Mouse (Mus musculus): Measurements from ENCODE around the gene Ncapd2. TPM values are rescaled to one million over a fixed set of nuclear protein-coding genes. Genes with fewer than 3 reads are reported as not detected.

Ncapd2 gene
- total RNA-seq, 1 experiment, result 159 TPM

DNA sequence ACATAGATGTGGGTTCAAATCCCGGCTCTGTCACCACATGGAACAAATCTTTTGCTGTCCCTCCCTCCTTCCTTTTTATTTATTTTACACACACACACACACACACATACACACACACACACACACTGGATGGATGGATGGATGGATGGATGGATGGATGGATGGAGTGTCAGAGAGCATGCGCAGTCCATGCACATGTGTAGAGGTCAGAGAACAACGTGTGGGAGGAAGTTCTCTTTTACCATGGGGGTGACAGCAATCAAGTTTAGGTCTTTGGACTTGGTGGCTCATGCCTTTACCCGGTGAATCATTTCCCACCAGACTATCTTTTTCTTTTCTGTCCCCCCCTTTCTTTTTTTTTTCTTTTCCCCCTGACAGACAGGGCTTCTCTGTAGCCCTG is 37.8 kb downstream of the Ncapd2 start:
- in situ Hi-C loops (cut with MboI; ENCODE audit: low sequenced_read_pairs in 2 of 2, unreplicated experiment in 2 of 2), result no loop called here
- no peak overlapping the region for H3K9ac ChIP-seq (ENCODE audit: insufficient read depth, low read depth, low read length, poor library complexity, severe bottlenecking)
- no peaks in the 10 kb centered on the region for H3K9me3 ChIP-seq (ENCODE audit: control insufficient read depth, insufficient read depth, low read depth, low read length)
- TF ChIP-seq CHD2 (IDR thresholded peaks at IDR 0.05; ENCODE audit: low read depth, low read length) (no peak), ZNF384 (IDR thresholded peaks at IDR 0.05; ENCODE audit: low read depth, low read length) (no peak), HCFC1 (IDR thresholded peaks at IDR 0.05; ENCODE audit: borderline replicate concordance, insufficient read depth, low read length) (no peak), ZC3H11A (IDR thresholded peaks at IDR 0.05; ENCODE audit: borderline replicate concordance, low read depth, low read length) (no peak), MAFK (IDR thresholded peaks at IDR 0.05; ENCODE audit: insufficient read depth, low read depth, low read length) (no peak)
- peaks cover 2 to 24% of the 10 kb centered on the region in 2 experiments; a peak in 2 of 4 replicates for H3K4me1 ChIP-seq (ENCODE audit: control insufficient read depth in 2 of 2, insufficient read depth in 2 of 2, low read length in 2 of 2, poor library complexity in 1 of 2)
- DNase-seq (ENCODE audit: low read depth, low spot score), result no peak
- no peak overlapping the region for H3K27ac ChIP-seq (ENCODE audit: insufficient read depth, low read depth, low read length, poor library complexity, severe bottlenecking)
- no peak overlapping the region for H3K4me3 ChIP-seq (ENCODE audit: insufficient read depth in 1 of 2, low read depth in 1 of 2, low read length in 2 of 2, poor library complexity in 1 of 2, severe bottlenecking in 1 of 2)
- peaks cover 2% of the 10 kb centered on the region; the same call in 1 of the 2 replicates for H3K36me3 ChIP-seq (ENCODE audit: control insufficient read depth, insufficient read depth, low read length, poor library complexity, severe bottlenecking)

DNA sequence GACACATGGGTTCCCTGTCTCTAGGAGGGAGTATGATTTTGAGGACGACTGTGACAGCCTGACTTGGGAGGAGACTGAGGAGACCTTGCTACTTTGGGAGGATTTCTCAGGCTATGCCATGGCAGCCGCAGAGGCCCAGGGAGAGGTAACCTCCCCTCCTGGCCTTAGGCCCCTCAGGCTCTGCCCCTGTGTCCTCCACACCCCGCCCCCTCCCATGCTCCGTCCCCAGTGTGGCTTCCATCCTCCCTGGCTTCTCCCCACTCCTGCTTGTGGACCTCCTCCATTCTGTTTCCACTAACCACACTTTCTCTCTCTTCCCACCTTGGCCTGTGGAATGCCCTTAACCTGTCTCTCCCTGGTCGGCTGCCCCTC is 38.5 kb downstream of the Ncapd2 start:
- H3K9ac ChIP-seq (ENCODE audit: insufficient read depth, low read depth, low read length, poor library complexity, severe bottlenecking), result no peak overlapping the region

GRCm38 (mm10) chr6:125152212-125153017 is 39.1 kb downstream of the Ncapd2 start:
- Histone ChIP-seq H3K4me1 (ENCODE audit: control insufficient read depth in 2 of 2, insufficient read depth in 2 of 2, low read length in 2 of 2, poor library complexity in 1 of 2) (peaks cover 4 to 23% of the 10 kb centered on the region in 2 experiments; a peak in 2 of 4 replicates), H3K9ac (ENCODE audit: insufficient read depth, low read depth, low read length, poor library complexity, severe bottlenecking) (no peak overlapping the region), H3K27ac (ENCODE audit: insufficient read depth, low read depth, low read length, poor library complexity, severe bottlenecking) (no peak overlapping the region), H3K9me3 (ENCODE audit: control insufficient read depth, insufficient read depth, low read depth, low read length) (no peaks in the 10 kb centered on the region), H3K4me3 (ENCODE audit: insufficient read depth in 1 of 2, low read depth in 1 of 2, low read length in 2 of 2, poor library complexity in 1 of 2, severe bottlenecking in 1 of 2) (peak overlapping the region in 1 of 2 experiments; percentile 18; a peak in 3 of 4 replicates), H3K36me3 (ENCODE audit: control insufficient read depth, insufficient read depth, low read length, poor library complexity, severe bottlenecking) (peaks cover 2% of the 10 kb centered on the region; the same call in 1 of the 2 replicates)
- in situ Hi-C loops (cut with MboI; ENCODE audit: low sequenced_read_pairs in 2 of 2, unreplicated experiment in 2 of 2), result no loop called here
- DNase-seq (ENCODE audit: low read depth, low spot score), result no peak
- TF ChIP-seq HCFC1 (IDR thresholded peaks at IDR 0.05; ENCODE audit: borderline replicate concordance, insufficient read depth, low read length) (no peak), ZNF384 (IDR thresholded peaks at IDR 0.05; ENCODE audit: low read depth, low read length) (no peak), MAFK (IDR thresholded peaks at IDR 0.05; ENCODE audit: insufficient read depth, low read depth, low read length) (no peak), ZC3H11A (IDR thresholded peaks at IDR 0.05; ENCODE audit: borderline replicate concordance, low read depth, low read length) (no peak), CHD2 (IDR thresholded peaks at IDR 0.05; ENCODE audit: low read depth, low read length) (no peak)

More for the DNA sequence above, 38.5 kb downstream of the Ncapd2 start:
- in situ Hi-C loops (cut with MboI; ENCODE audit: low sequenced_read_pairs in 2 of 2, unreplicated experiment in 2 of 2), result no loop called here
- peaks cover 4 to 23% of the 10 kb centered on the region in 2 experiments; a peak in 2 of 4 replicates for H3K4me1 ChIP-seq (ENCODE audit: control insufficient read depth in 2 of 2, insufficient read depth in 2 of 2, low read length in 2 of 2, poor library complexity in 1 of 2)
- H3K9me3 ChIP-seq (ENCODE audit: control insufficient read depth, insufficient read depth, low read depth, low read length), result no peaks in the 10 kb centered on the region
- no peak overlapping the region for H3K4me3 ChIP-seq (ENCODE audit: insufficient read depth in 1 of 2, low read depth in 1 of 2, low read length in 2 of 2, poor library complexity in 1 of 2, severe bottlenecking in 1 of 2)
- no peak for TF ChIP-seq MAFK (IDR thresholded peaks at IDR 0.05; ENCODE audit: insufficient read depth, low read depth, low read length)
- peaks cover 2% of the 10 kb centered on the region; the same call in 1 of the 2 replicates for H3K36me3 ChIP-seq (ENCODE audit: control insufficient read depth, insufficient read depth, low read length, poor library complexity, severe bottlenecking)
- no peak overlapping the region for H3K27ac ChIP-seq (ENCODE audit: insufficient read depth, low read depth, low read length, poor library complexity, severe bottlenecking)
- DNase-seq (ENCODE audit: low read depth, low spot score), result no peak

DNA sequence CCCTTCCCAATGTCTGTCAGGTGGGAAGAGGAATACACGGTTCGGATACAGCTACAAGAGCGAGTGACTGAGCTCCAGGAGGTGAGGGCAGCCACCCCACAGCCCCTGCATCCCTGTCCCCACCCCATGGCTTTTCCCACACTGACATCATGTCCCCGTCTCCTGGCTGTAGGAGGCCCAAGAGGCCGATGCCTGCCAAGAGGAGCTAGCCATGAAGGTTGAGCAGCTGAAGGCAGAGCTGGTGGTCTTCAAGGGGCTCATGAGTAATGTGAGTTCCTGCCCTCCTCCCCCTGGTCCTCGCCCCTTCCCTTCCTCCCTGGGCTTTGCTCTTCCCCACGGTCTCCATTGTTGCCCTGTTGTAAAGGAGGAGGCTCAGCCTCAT is 41.9 kb downstream of the Ncapd2 start:
- in situ Hi-C loops (cut with MboI; ENCODE audit: low sequenced_read_pairs in 2 of 2, unreplicated experiment in 2 of 2), result no loop called here
- H3K4me1 ChIP-seq (ENCODE audit: control insufficient read depth in 2 of 2, insufficient read depth in 2 of 2, low read length in 2 of 2, poor library complexity in 1 of 2), result peaks cover 4 to 29% of the 10 kb centered on the region in 2 experiments; a peak in 2 of 4 replicates
- no peak overlapping the region for H3K4me3 ChIP-seq (ENCODE audit: insufficient read depth in 1 of 2, low read depth in 1 of 2, low read length in 2 of 2, poor library complexity in 1 of 2, severe bottlenecking in 1 of 2)
- H3K36me3 ChIP-seq (ENCODE audit: control insufficient read depth, insufficient read depth, low read length, poor library complexity, severe bottlenecking), result peaks cover 2% of the 10 kb centered on the region; the same call in 1 of the 2 replicates
- no peak for TF ChIP-seq CHD2 (IDR thresholded peaks at IDR 0.05; ENCODE audit: low read depth, low read length)
- no peak for TF ChIP-seq MAFK (IDR thresholded peaks at IDR 0.05; ENCODE audit: insufficient read depth, low read depth, low read length)
- TF ChIP-seq ZNF384 (IDR thresholded peaks at IDR 0.05; ENCODE audit: low read depth, low read length), result no peak
- TF ChIP-seq HCFC1 (IDR thresholded peaks at IDR 0.05; ENCODE audit: borderline replicate concordance, insufficient read depth, low read length), result no peak
- TF ChIP-seq ZC3H11A (IDR thresholded peaks at IDR 0.05; ENCODE audit: borderline replicate concordance, low read depth, low read length), result no peak
- H3K9me3 ChIP-seq (ENCODE audit: control insufficient read depth, insufficient read depth, low read depth, low read length), result no peaks in the 10 kb centered on the region
- no peak overlapping the region for H3K27ac ChIP-seq (ENCODE audit: insufficient read depth, low read depth, low read length, poor library complexity, severe bottlenecking)
- no peak overlapping the region for H3K9ac ChIP-seq (ENCODE audit: insufficient read depth, low read depth, low read length, poor library complexity, severe bottlenecking)
- no peak for DNase-seq (ENCODE audit: low read depth, low spot score)

All from ES-E14 (cell line).